Mouse (Mus musculus) hindbrain, embryonic 13.5 days (tissue): ENCODE results near the gene Tob2. TPM values are rescaled to one million over a fixed set of nuclear protein-coding genes. Genes with fewer than 3 reads are reported as not detected.

ENCODE experiments used
- ATAC-seq: fragments of 200-750 bp; cut with Nextera tagmentation; 2 replicates; pipeline ENCODE4 v1.8.0; 2017; ENCODE audit warnings: moderate TSS enrichment; ENCODE audit not compliant: low FRiP score
- H3K27ac ChIP-seq: fragments of 300-500 bp; sonication (generic); 2 replicates; pipeline ENCODE4 v1.5.1; 2015; ENCODE audit warnings: inconsistent platforms, mild to moderate bottlenecking, moderate library complexity
- H3K27me3 ChIP-seq: fragments of 300-500 bp; sonication (generic); 2 replicates; pipeline ENCODE4 v1.6.1; 2015; ENCODE audit warnings: mild to moderate bottlenecking, inconsistent platforms
- H3K36me3 ChIP-seq: fragments of 300-500 bp; sonication (generic); 2 replicates; pipeline ENCODE4 v1.6.1; 2015; ENCODE audit warnings: mild to moderate bottlenecking, inconsistent platforms
- H3K4me1 ChIP-seq: fragments of 300-500 bp; sonication (generic); replicated peaks from 2 replicates; pipeline ENCODE4 v1.6.1; 2015; ENCODE audit warnings: inconsistent platforms
- H3K4me2 ChIP-seq: fragments of 300-500 bp; sonication (generic); 2 replicates; pipeline ENCODE4 v1.6.1; 2015; ENCODE audit warnings: inconsistent platforms, mild to moderate bottlenecking, moderate library complexity
- H3K4me3 ChIP-seq: fragments of 300-500 bp; sonication (generic); 2 replicates; pipeline ENCODE4 v1.5.1; 2015; ENCODE audit warnings: mild to moderate bottlenecking, inconsistent platforms
- H3K9ac ChIP-seq: fragments of 300-500 bp; sonication (generic); 2 replicates; pipeline ENCODE4 v1.6.1; 2015; ENCODE audit warnings: mild to moderate bottlenecking, inconsistent platforms
- H3K9me3 ChIP-seq: fragments of 300-500 bp; sonication (generic); 2 replicates; pipeline ENCODE4 v1.6.1; 2016; ENCODE audit warnings: inconsistent platforms
- WGBS: fragments of 180-500 bp; shearing (Covaris S2); methylation state at CpG from one replicate; pipeline ENCODE4 v1.1.7; 2015; 5-methylcytosine and 5-hydroxymethylcytosine counted together
- polyA plus RNA-seq: library from polyadenylated mRNA; unstranded; fragments of >200 nt; fragmentation: Nextera tagmentation; extraction: Ambion mirVana; gene quantifications from 2 replicates; pipeline ENCODE4 v1.2.1, GENCODE M21; 2015

Tob2 gene
- 15.6 and 15.7 TPM in 2 replicates for polyA plus RNA-seq

GRCm38 (mm10) chr15:81858517-81859329 is at the start of gene Tob2:
Gene Tob2, minus strand, starts transcription at chr15:81858796.
- under 1% methylated on average over 44 of the region's 44 CpGs for WGBS

GRCm38 (mm10) chr15:81907953-81908352 is 49.4 kb upstream of the Tob2 start:
- no peak overlapping the region for H3K9ac ChIP-seq
- H3K27ac ChIP-seq: no peak overlapping the region
- no peak overlapping the region for H3K4me2 ChIP-seq
- H3K27me3 ChIP-seq: no peaks in the 10 kb centered on the region
- WGBS: 96% methylated on average over 8 of the region's 8 CpGs
- H3K36me3 ChIP-seq: peaks cover 98% of the 10 kb centered on the region
- no peaks in the 10 kb centered on the region for H3K4me1 ChIP-seq
- no peak overlapping the region for H3K4me3 ChIP-seq
- no peaks in the 10 kb centered on the region for H3K9me3 ChIP-seq
- no peak for ATAC-seq

More at GRCm38 (mm10) chr15:81858517-81859329, at the start of gene Tob2:
- H3K4me2 ChIP-seq: peak within 1 kb of the TSS; percentile 95
- H3K4me1 ChIP-seq: peaks cover 38% of the 10 kb centered on the region
- H3K27me3 ChIP-seq: no peaks in the 10 kb centered on the region
- H3K36me3 ChIP-seq: peaks cover 6% of the 10 kb centered on the region; the same call in 1 of the 2 replicates
- H3K9ac ChIP-seq: peak within 1 kb of the TSS; percentile 88
- peak within 1 kb of the TSS; percentile 92 for H3K4me3 ChIP-seq
- peak; percentile 3; the same call in 1 of the 2 replicates for ATAC-seq
- H3K27ac ChIP-seq: peak within 1 kb of the TSS; percentile 95
- H3K9me3 ChIP-seq: no peaks in the 10 kb centered on the region

- Histone ChIP-seq H3K27ac (no peak overlapping the region), H3K4me2 (no peak overlapping the region), H3K27me3 (no peaks in the 10 kb centered on the region), H3K9me3 (no peaks in the 10 kb centered on the region), H3K4me3 (no peak overlapping the region), H3K4me1 (no peaks in the 10 kb centered on the region), H3K36me3 (peaks cover 98% of the 10 kb centered on the region), H3K9ac (no peak overlapping the region)
- ATAC-seq: no peak
- WGBS: 38% methylated on average over 2 of the region's 2 CpGs
Measured at GRCm38 (mm10) chr15:81904939-81905338, 46.3 kb upstream of the Tob2 start.

- Histone ChIP-seq H3K36me3 (peaks cover 92% of the 10 kb centered on the region), H3K27me3 (no peaks in the 10 kb centered on the region), H3K9ac (no peak overlapping the region), H3K4me2 (no peak overlapping the region), H3K4me3 (no peak overlapping the region), H3K4me1 (no peaks in the 10 kb centered on the region), H3K9me3 (no peaks in the 10 kb centered on the region), H3K27ac (no peak overlapping the region)
- WGBS: 98% methylated on average over 2 of the region's 2 CpGs
- no peak for ATAC-seq
Measured at GRCm38 (mm10) chr15:81898751-81899150, 40.2 kb upstream of the Tob2 start.

- 92% methylated on average over 5 of the region's 5 CpGs for WGBS
- no peak for ATAC-seq
- Histone ChIP-seq H3K36me3 (peaks cover 89% of the 10 kb centered on the region), H3K4me1 (no peaks in the 10 kb centered on the region), H3K4me2 (no peak overlapping the region), H3K4me3 (no peak overlapping the region), H3K27ac (no peak overlapping the region), H3K9me3 (no peaks in the 10 kb centered on the region), H3K27me3 (no peaks in the 10 kb centered on the region), H3K9ac (no peak overlapping the region)
Measured at GRCm38 (mm10) chr15:81897607-81898285, 39.1 kb upstream of the Tob2 start.

- no peak overlapping the region for H3K27ac ChIP-seq
- no peak overlapping the region for H3K4me3 ChIP-seq
- no peak overlapping the region for H3K9ac ChIP-seq
- no peaks in the 10 kb centered on the region for H3K4me1 ChIP-seq
- H3K4me2 ChIP-seq: no peak overlapping the region
- no peak for ATAC-seq
- H3K27me3 ChIP-seq: no peaks in the 10 kb centered on the region
- H3K36me3 ChIP-seq: peaks cover 89% of the 10 kb centered on the region
- 94% methylated on average over 2 of the region's 2 CpGs for WGBS
- no peaks in the 10 kb centered on the region for H3K9me3 ChIP-seq
Measured at GRCm38 (mm10) chr15:81896407-81896806, 37.8 kb upstream of the Tob2 start.

- Histone ChIP-seq H3K4me2 (no peak overlapping the region), H3K36me3 (peaks cover 92% of the 10 kb centered on the region), H3K4me1 (no peaks in the 10 kb centered on the region), H3K27me3 (no peaks in the 10 kb centered on the region), H3K9ac (no peak overlapping the region), H3K4me3 (no peak overlapping the region), H3K27ac (no peak overlapping the region), H3K9me3 (no peaks in the 10 kb centered on the region)
- no peak for ATAC-seq
- WGBS: 86% methylated on average over 1 of the region's 1 CpGs
Measured at GRCm38 (mm10) chr15:81894002-81894401, 35.4 kb upstream of the Tob2 start.

GRCm38 (mm10) chr15:81891822-81892580 is 33.4 kb upstream of the Tob2 start:
- H3K4me3 ChIP-seq: no peak overlapping the region
- H3K4me2 ChIP-seq: no peak overlapping the region
- 97% methylated on average over 8 of the region's 8 CpGs for WGBS
- no peaks in the 10 kb centered on the region for H3K4me1 ChIP-seq
- ATAC-seq: no peak
- no peaks in the 10 kb centered on the region for H3K27me3 ChIP-seq
- no peak overlapping the region for H3K9ac ChIP-seq
- no peaks in the 10 kb centered on the region for H3K9me3 ChIP-seq
- no peak overlapping the region for H3K27ac ChIP-seq
- peaks cover 78% of the 10 kb centered on the region for H3K36me3 ChIP-seq

GRCm38 (mm10) chr15:81891140-81891802 is 32.7 kb upstream of the Tob2 start:
- Histone ChIP-seq H3K9me3 (no peaks in the 10 kb centered on the region), H3K4me3 (no peak overlapping the region), H3K9ac (no peak overlapping the region), H3K27me3 (no peaks in the 10 kb centered on the region), H3K4me2 (no peak overlapping the region), H3K4me1 (no peaks in the 10 kb centered on the region), H3K27ac (no peak overlapping the region), H3K36me3 (peaks cover 70% of the 10 kb centered on the region)
- no peak for ATAC-seq
- 93% methylated on average over 7 of the region's 7 CpGs for WGBS

- H3K9ac ChIP-seq: no peak overlapping the region
- ATAC-seq: no peak
- peaks cover 57% of the 10 kb centered on the region for H3K36me3 ChIP-seq
- no peak overlapping the region for H3K4me2 ChIP-seq
- H3K27me3 ChIP-seq: no peaks in the 10 kb centered on the region
- no peak overlapping the region for H3K4me3 ChIP-seq
- H3K4me1 ChIP-seq: no peaks in the 10 kb centered on the region
- 97% methylated on average over 7 of the region's 7 CpGs for WGBS
- H3K27ac ChIP-seq: no peak overlapping the region
- no peaks in the 10 kb centered on the region for H3K9me3 ChIP-seq
Measured at GRCm38 (mm10) chr15:81889175-81889574, 30.6 kb upstream of the Tob2 start.

- no peaks in the 10 kb centered on the region for H3K27me3 ChIP-seq
- H3K4me1 ChIP-seq: 0 out of 2 replicates have a peak, but pooled peaks cover 3% of the 10 kb centered on the region
- peaks cover 38% of the 10 kb centered on the region for H3K36me3 ChIP-seq
- H3K4me2 ChIP-seq: no peak overlapping the region
- no peak overlapping the region for H3K9ac ChIP-seq
- H3K27ac ChIP-seq: no peak overlapping the region
- WGBS: 92% methylated on average over 6 of the region's 6 CpGs
- no peak for ATAC-seq
- no peaks in the 10 kb centered on the region for H3K9me3 ChIP-seq
- H3K4me3 ChIP-seq: no peak overlapping the region
Measured at GRCm38 (mm10) chr15:81886795-81887550, 28.4 kb upstream of the Tob2 start.
